Mouse (Mus musculus): ENCODE results near the gene Lsm14b.

DNA sequence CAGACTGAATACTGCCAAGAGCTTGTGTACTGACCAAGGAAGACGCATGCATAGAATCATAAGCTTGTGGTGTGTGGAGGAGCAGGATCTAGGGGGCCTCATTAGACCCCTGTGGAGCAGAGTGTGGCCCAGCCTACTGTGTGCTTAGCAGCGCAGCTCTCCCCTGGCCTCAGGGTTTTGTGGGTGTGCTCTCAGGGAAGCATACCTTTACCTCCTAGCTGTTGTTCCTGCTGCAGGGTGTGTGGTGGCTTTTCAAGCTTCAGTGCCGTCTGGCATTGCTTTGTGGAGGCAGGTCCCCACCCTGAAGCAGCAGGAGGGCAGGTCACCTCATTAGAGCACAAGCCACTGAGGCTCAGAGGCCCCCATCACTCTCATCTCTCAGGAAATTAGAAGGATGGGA lies 52.8 kb downstream of the Lsm14b start:
- TF ChIP-seq POLR2A (IDR thresholded peaks at IDR 0.05; ENCODE audit: extremely low read depth, insufficient read depth, low read length) (no peak), CTCF (IDR thresholded peaks at IDR 0.05; ENCODE audit: low read depth, low read length) (no peak)
